Mouse (Mus musculus): ENCODE measurements around the gene Sdhaf1. TPM values are rescaled to one million over a fixed set of nuclear protein-coding genes. Genes with fewer than 3 reads are reported as not detected.

The Sdhaf1 gene
- polyA plus RNA-seq, 1 experiment from 2014 or later: 15.8 TPM

GRCm38 (mm10) chr7:30274383-30274782 is 49.3 kb downstream of the Sdhaf1 start:
- no peak overlapping the region for H3K9ac ChIP-seq (ENCODE audit: low read length)
- peak; percentile 52 for ATAC-seq (ENCODE audit: low read depth)
- no peaks in the 10 kb centered on the region for H3K36me3 ChIP-seq (ENCODE audit: control insufficient read depth, insufficient read depth, low read length)
- H3K4me2 ChIP-seq (ENCODE audit: low read depth, low read length): no peak overlapping the region
- WGBS: 40% methylated on average over 6 of the region's 6 CpGs
- H3K4me3 ChIP-seq (ENCODE audit: low read length): no peak overlapping the region
- no peaks in the 10 kb centered on the region for H3K27me3 ChIP-seq (ENCODE audit: control insufficient read depth, insufficient read depth, low read depth, low read length)
- H3K9me3 ChIP-seq (ENCODE audit: control insufficient read depth, low read length): no peaks in the 10 kb centered on the region
- peaks cover 2% of the 10 kb centered on the region; the same call in 1 of the 2 replicates for H3K4me1 ChIP-seq (replicated peaks; ENCODE audit: control insufficient read depth, insufficient read depth, low read length)
- H3K27ac ChIP-seq (ENCODE audit: low read length): 0 out of 2 replicates have a peak overlapping the region, but pooled peaks have one; percentile 3

Other genes starting within 250 kb of the Sdhaf1 start
- gene Gm26920, start 233.5 kb downstream of the Sdhaf1 start, polyA plus RNA-seq (2015; fragmentation: Nextera tagmentation; extraction: Ambion mirVana): 1.2 and 1.5 TPM in 2 replicates
- 6.9 and 7.6 TPM in 2 replicates for gene Zfp566, start 233.4 kb downstream of the Sdhaf1 start, polyA plus RNA-seq (2015; fragmentation: Nextera tagmentation; extraction: Ambion mirVana)
- gene Zfp260, start 229.1 kb downstream of the Sdhaf1 start, polyA plus RNA-seq (2015; fragmentation: Nextera tagmentation; extraction: Ambion mirVana): 115 and 117 TPM in 2 replicates
- gene Zfp382, start 202.0 kb downstream of the Sdhaf1 start, polyA plus RNA-seq (2015; fragmentation: Nextera tagmentation; extraction: Ambion mirVana): 11.6 and 14.3 TPM in 2 replicates
- gene Zfp146, start 154.1 kb downstream of the Sdhaf1 start, polyA plus RNA-seq (2015; fragmentation: Nextera tagmentation; extraction: Ambion mirVana): 13.7 and 14.8 TPM in 2 replicates
- gene Cox7a1, start 139.8 kb downstream of the Sdhaf1 start, polyA plus RNA-seq (2015; fragmentation: Nextera tagmentation; extraction: Ambion mirVana): 17.1 and 20.2 TPM in 2 replicates
- gene Capns1, start 125.1 kb downstream of the Sdhaf1 start, polyA plus RNA-seq (2015; fragmentation: Nextera tagmentation; extraction: Ambion mirVana): 91.2 and 99.5 TPM in 2 replicates
- 146 and 152 TPM in 2 replicates for gene Polr2i, start 91.9 kb downstream of the Sdhaf1 start, polyA plus RNA-seq (2015; fragmentation: Nextera tagmentation; extraction: Ambion mirVana)
- 156 and 161 TPM in 2 replicates for gene Tbcb, start 91.6 kb downstream of the Sdhaf1 start, polyA plus RNA-seq (2015; fragmentation: Nextera tagmentation; extraction: Ambion mirVana)
- gene Ovol3, start 88.2 kb downstream of the Sdhaf1 start, polyA plus RNA-seq (2015; fragmentation: Nextera tagmentation; extraction: Ambion mirVana): 0.30 TPM in 1 of 2 replicates, not detected in the other
- 0.48 and 0.83 TPM in 2 replicates for gene Thap8, start 43.8 kb downstream of the Sdhaf1 start, polyA plus RNA-seq (2015; fragmentation: Nextera tagmentation; extraction: Ambion mirVana)
- 11.8 and 12.2 TPM in 2 replicates for gene Wdr62, start 43.5 kb downstream of the Sdhaf1 start, polyA plus RNA-seq (2015; fragmentation: Nextera tagmentation; extraction: Ambion mirVana)
- 15.9 and 20.7 TPM in 2 replicates for gene Clip3, start 32.2 kb downstream of the Sdhaf1 start, polyA plus RNA-seq (2015; fragmentation: Nextera tagmentation; extraction: Ambion mirVana)
- 82.1 and 84.4 TPM in 2 replicates for gene Alkbh6, start 15.2 kb downstream of the Sdhaf1 start, polyA plus RNA-seq (2015; fragmentation: Nextera tagmentation; extraction: Ambion mirVana)
- gene Syne4, start 9.1 kb downstream of the Sdhaf1 start, polyA plus RNA-seq (2015; fragmentation: Nextera tagmentation; extraction: Ambion mirVana): 32.5 and 33.6 TPM in 2 replicates
- 0.38 TPM in 1 of 2 replicates, not detected in the other for gene E130208F15Rik, start 2.2 kb downstream of the Sdhaf1 start, polyA plus RNA-seq (2015; fragmentation: Nextera tagmentation; extraction: Ambion mirVana)
- gene Lrfn3, start 38.9 kb upstream of the Sdhaf1 start, polyA plus RNA-seq (2015; fragmentation: Nextera tagmentation; extraction: Ambion mirVana): 3.5 and 3.9 TPM in 2 replicates
- 53.5 and 63.9 TPM in 2 replicates for gene Tyrobp, start 89.9 kb upstream of the Sdhaf1 start, polyA plus RNA-seq (2015; fragmentation: Nextera tagmentation; extraction: Ambion mirVana)
- 2.0 and 2.6 TPM in 2 replicates for gene Hcst, start 96.0 kb upstream of the Sdhaf1 start, polyA plus RNA-seq (2015; fragmentation: Nextera tagmentation; extraction: Ambion mirVana)
- gene Nfkbid, start 97.8 kb upstream of the Sdhaf1 start, polyA plus RNA-seq (2015; fragmentation: Nextera tagmentation; extraction: Ambion mirVana): 1.9 and 2.0 TPM in 2 replicates
- 20.4 and 22.3 TPM in 2 replicates for gene Aplp1, start 121.6 kb upstream of the Sdhaf1 start, polyA plus RNA-seq (2015; fragmentation: Nextera tagmentation; extraction: Ambion mirVana)
- not detected in 2 replicates for gene Kirrel2, start 133.8 kb upstream of the Sdhaf1 start, polyA plus RNA-seq (2015; fragmentation: Nextera tagmentation; extraction: Ambion mirVana)
- gene Nphs1, start 134.4 kb upstream of the Sdhaf1 start, polyA plus RNA-seq (2015; fragmentation: Nextera tagmentation; extraction: Ambion mirVana): not detected in 2 replicates
- 0.41 and 2.4 TPM in 2 replicates for gene Prodh2, start 169.7 kb upstream of the Sdhaf1 start, polyA plus RNA-seq (2015; fragmentation: Nextera tagmentation; extraction: Ambion mirVana)
- gene Arhgap33, start 211.2 kb upstream of the Sdhaf1 start, polyA plus RNA-seq (2015; fragmentation: Nextera tagmentation; extraction: Ambion mirVana): 7.6 and 7.8 TPM in 2 replicates
- 32.0 and 34.0 TPM in 2 replicates for gene Hspb6, start 228.3 kb upstream of the Sdhaf1 start, polyA plus RNA-seq (2015; fragmentation: Nextera tagmentation; extraction: Ambion mirVana)
- 12.9 and 14.9 TPM in 2 replicates for gene Proser3, start 228.4 kb upstream of the Sdhaf1 start, polyA plus RNA-seq (2015; fragmentation: Nextera tagmentation; extraction: Ambion mirVana)
- gene Lin37, start 235.9 kb upstream of the Sdhaf1 start, polyA plus RNA-seq (2015; fragmentation: Nextera tagmentation; extraction: Ambion mirVana): 38.1 and 46.1 TPM in 2 replicates
- gene U2af1l4, start 239.4 kb upstream of the Sdhaf1 start, polyA plus RNA-seq (2015; fragmentation: Nextera tagmentation; extraction: Ambion mirVana): 95.5 and 96.3 TPM in 2 replicates
- gene Gm49396, start 239.4 kb upstream of the Sdhaf1 start, polyA plus RNA-seq (2015; fragmentation: Nextera tagmentation; extraction: Ambion mirVana): 14.3 and 18.2 TPM in 2 replicates
- gene Psenen, start 239.7 kb upstream of the Sdhaf1 start, polyA plus RNA-seq (2015; fragmentation: Nextera tagmentation; extraction: Ambion mirVana): 144 and 146 TPM in 2 replicates
- gene Igflr1, start 241.5 kb upstream of the Sdhaf1 start, polyA plus RNA-seq (2015; fragmentation: Nextera tagmentation; extraction: Ambion mirVana): 4.2 and 6.4 TPM in 2 replicates

Data from lung, embryonic 16.5 days (tissue).